Mouse (Mus musculus) neural tube, embryonic 15.5 days (tissue): ENCODE results near the gene Grin1. TPM values are rescaled to one million over a fixed set of nuclear protein-coding genes. Genes with fewer than 3 reads are reported as not detected.
A peak's percentile ranks its signal among the peaks of the same experiment; 100 is the strongest.

Experiments used
- ATAC-seq: fragments of 200-750 bp; cut with Nextera tagmentation; 2 replicates; pipeline ENCODE4 v1.8.0; 2017; ENCODE audit warnings: mild to moderate bottlenecking, moderate TSS enrichment, moderate library complexity; ENCODE audit not compliant: low FRiP score
- H3K27ac ChIP-seq: fragments of 300-500 bp; sonication (generic); replicated peaks from 2 replicates; pipeline ENCODE4 v1.5.1; 2015; ENCODE audit warnings: mild to moderate bottlenecking, inconsistent platforms
- H3K27me3 ChIP-seq: fragments of 300-500 bp; sonication (generic); replicated peaks from 2 replicates; pipeline ENCODE4 v1.6.1; 2015; ENCODE audit warnings: inconsistent platforms
- H3K36me3 ChIP-seq: fragments of 300-500 bp; sonication (generic); 2 replicates; pipeline ENCODE4 v1.6.1; 2015; ENCODE audit warnings: inconsistent platforms
- H3K4me1 ChIP-seq: fragments of 300-500 bp; sonication (generic); 2 replicates; pipeline ENCODE4 v1.6.1; 2015; ENCODE audit warnings: inconsistent platforms
- H3K4me2 ChIP-seq: fragments of 300-500 bp; sonication (generic); 2 replicates; pipeline ENCODE4 v1.6.1; 2015; ENCODE audit warnings: inconsistent platforms, mild to moderate bottlenecking, moderate library complexity
- H3K4me3 ChIP-seq: fragments of 300-500 bp; sonication (generic); replicated peaks from 2 replicates; pipeline ENCODE4 v1.5.1; 2015; ENCODE audit warnings: mild to moderate bottlenecking, inconsistent platforms
- H3K9ac ChIP-seq: fragments of 300-500 bp; sonication (generic); replicated peaks from 2 replicates; pipeline ENCODE4 v1.6.1; 2015; ENCODE audit warnings: mild to moderate bottlenecking, inconsistent platforms
- H3K9me3 ChIP-seq: fragments of 300-500 bp; sonication (generic); replicated peaks from 2 replicates; pipeline ENCODE4 v1.6.1; 2016; ENCODE audit warnings: inconsistent platforms
- WGBS: fragments of 180-500 bp; shearing (Covaris S2); methylation state at CpG from one replicate; pipeline ENCODE4 v1.1.7; 2015; ENCODE audit warnings: mixed read lengths; 5-methylcytosine and 5-hydroxymethylcytosine counted together
- polyA plus RNA-seq: library from polyadenylated mRNA; unstranded; fragments of >200 nt; fragmentation: Nextera tagmentation; extraction: Ambion mirVana; gene quantifications from 2 replicates; pipeline ENCODE4 v1.2.1, GENCODE M21; 2015

The Grin1 gene
- polyA plus RNA-seq, 1 experiment from 2014 or later: 68.4 TPM

- peaks cover 94% of the 10 kb centered on the region for H3K27me3 ChIP-seq
Observed at GRCm38 (mm10) chr2:25310969-25311368, 8.0 kb downstream of the Grin1 start.

GRCm38 (mm10) chr2:25310180-25310579 is 8.8 kb downstream of the Grin1 start:
- H3K36me3 ChIP-seq: peaks cover 83% of the 10 kb centered on the region
- H3K27me3 ChIP-seq: peaks cover 92% of the 10 kb centered on the region
- H3K27ac ChIP-seq: no peak overlapping the region
- H3K9me3 ChIP-seq: no peaks in the 10 kb centered on the region
- peaks cover 5% of the 10 kb centered on the region for H3K4me1 ChIP-seq
- no peak overlapping the region for H3K4me2 ChIP-seq
- no peak for ATAC-seq
- H3K9ac ChIP-seq: no peak overlapping the region
- 53% methylated on average over 10 of the region's 10 CpGs for WGBS
- no peak overlapping the region for H3K4me3 ChIP-seq

More at GRCm38 (mm10) chr2:25310969-25311368, 8.0 kb downstream of the Grin1 start:
- Histone ChIP-seq H3K9ac (no peak overlapping the region), H3K4me2 (no peak overlapping the region), H3K9me3 (no peaks in the 10 kb centered on the region), H3K4me1 (no peaks in the 10 kb centered on the region), H3K36me3 (peaks cover 87% of the 10 kb centered on the region), H3K4me3 (no peak overlapping the region), H3K27ac (no peak overlapping the region)
- no peak for ATAC-seq
- WGBS: 6% methylated on average over 22 of the region's 22 CpGs

GRCm38 (mm10) chr2:25305587-25306359 is 13.2 kb downstream of the Grin1 start:
- WGBS: 49% methylated on average over 14 of the region's 14 CpGs
- no peak overlapping the region for H3K27ac ChIP-seq
- H3K27me3 ChIP-seq: peaks cover 66% of the 10 kb centered on the region
- peak overlapping the region; percentile 36; the same call in 1 of the 2 replicates for H3K4me3 ChIP-seq
- H3K4me1 ChIP-seq: peaks cover 9% of the 10 kb centered on the region
- H3K9me3 ChIP-seq: no peaks in the 10 kb centered on the region
- peak overlapping the region; percentile 68 for H3K4me2 ChIP-seq
- 0 out of 2 replicates have a peak overlapping the region, but pooled peaks have one; percentile 32 for H3K9ac ChIP-seq
- H3K36me3 ChIP-seq: peaks cover 72% of the 10 kb centered on the region
- ATAC-seq: peak; percentile 2; the same call in 1 of the 2 replicates

GRCm38 (mm10) chr2:25304657-25305541 is 14.1 kb downstream of the Grin1 start:
- peak overlapping the region; percentile 68 for H3K4me2 ChIP-seq
- peak; percentile 73 for ATAC-seq
- H3K27me3 ChIP-seq: peaks cover 59% of the 10 kb centered on the region
- H3K4me3 ChIP-seq: peak overlapping the region; percentile 36
- peak overlapping the region; percentile 32; the same call in 1 of the 2 replicates for H3K9ac ChIP-seq
- no peaks in the 10 kb centered on the region for H3K9me3 ChIP-seq
- peaks cover 64% of the 10 kb centered on the region for H3K36me3 ChIP-seq
- H3K27ac ChIP-seq: no peak overlapping the region
- H3K4me1 ChIP-seq: peaks cover 9% of the 10 kb centered on the region
- 4% methylated on average over 41 of the region's 45 CpGs for WGBS

- Histone ChIP-seq H3K4me1 (peaks cover 9% of the 10 kb centered on the region), H3K36me3 (peaks cover 57% of the 10 kb centered on the region), H3K27ac (no peak overlapping the region), H3K9ac (no peak overlapping the region), H3K27me3 (peaks cover 54% of the 10 kb centered on the region), H3K9me3 (no peaks in the 10 kb centered on the region), H3K4me3 (peak overlapping the region; percentile 36; the same call in 1 of the 2 replicates), H3K4me2 (peak overlapping the region; percentile 68)
- no peak for ATAC-seq
- 70% methylated on average over 7 of the region's 7 CpGs for WGBS
Observed at GRCm38 (mm10) chr2:25303931-25304656, 14.9 kb downstream of the Grin1 start.

- no peak for ATAC-seq
- Histone ChIP-seq H3K9ac (no peak overlapping the region), H3K4me3 (no peak overlapping the region), H3K4me1 (peaks cover 9% of the 10 kb centered on the region), H3K36me3 (peaks cover 53% of the 10 kb centered on the region), H3K27me3 (peaks cover 49% of the 10 kb centered on the region), H3K27ac (no peak overlapping the region), H3K4me2 (no peak overlapping the region), H3K9me3 (no peaks in the 10 kb centered on the region)
- 73% methylated on average over 3 of the region's 3 CpGs for WGBS
Observed at GRCm38 (mm10) chr2:25303452-25303851, 15.5 kb downstream of the Grin1 start.

GRCm38 (mm10) chr2:25298046-25298445 is 20.9 kb downstream of the Grin1 start:
- H3K27ac ChIP-seq: no peak overlapping the region
- H3K4me1 ChIP-seq: no peaks in the 10 kb centered on the region
- peaks cover 57% of the 10 kb centered on the region for H3K27me3 ChIP-seq
- H3K4me3 ChIP-seq: no peak overlapping the region
- ATAC-seq: no peak
- H3K4me2 ChIP-seq: no peak overlapping the region
- WGBS: 85% methylated on average over 10 of the region's 10 CpGs
- no peak overlapping the region for H3K9ac ChIP-seq
- peaks cover 56% of the 10 kb centered on the region for H3K36me3 ChIP-seq
- no peaks in the 10 kb centered on the region for H3K9me3 ChIP-seq

- H3K27ac ChIP-seq: no peak overlapping the region
Observed at GRCm38 (mm10) chr2:25297093-25297492, 21.9 kb downstream of the Grin1 start.

GRCm38 (mm10) chr2:25293706-25294105 is 25.3 kb downstream of the Grin1 start:
- Histone ChIP-seq H3K36me3 (peaks cover 40% of the 10 kb centered on the region), H3K4me3 (no peak overlapping the region), H3K4me1 (peaks cover 40% of the 10 kb centered on the region), H3K27ac (no peak overlapping the region), H3K9ac (no peak overlapping the region), H3K9me3 (no peaks in the 10 kb centered on the region), H3K27me3 (peaks cover 96% of the 10 kb centered on the region), H3K4me2 (no peak overlapping the region)
- WGBS: 72% methylated on average over 9 of the region's 9 CpGs
- ATAC-seq: no peak

More at GRCm38 (mm10) chr2:25297093-25297492, 21.9 kb downstream of the Grin1 start:
- no peak for ATAC-seq
- peaks cover 6% of the 10 kb centered on the region for H3K4me1 ChIP-seq
- no peak overlapping the region for H3K9ac ChIP-seq
- H3K4me3 ChIP-seq: no peak overlapping the region
- WGBS: 82% methylated on average over 8 of the region's 8 CpGs
- no peak overlapping the region for H3K4me2 ChIP-seq
- peaks cover 62% of the 10 kb centered on the region for H3K27me3 ChIP-seq
- no peaks in the 10 kb centered on the region for H3K9me3 ChIP-seq
- peaks cover 48% of the 10 kb centered on the region for H3K36me3 ChIP-seq

GRCm38 (mm10) chr2:25292856-25293255 is 26.1 kb downstream of the Grin1 start:
- H3K27me3 ChIP-seq: peaks cover 98% of the 10 kb centered on the region
- ATAC-seq: no peak
- 0% methylated on average over 1 of the region's 1 CpGs for WGBS
- peaks cover 45% of the 10 kb centered on the region for H3K4me1 ChIP-seq
- no peaks in the 10 kb centered on the region for H3K9me3 ChIP-seq
- H3K4me2 ChIP-seq: no peak overlapping the region
- no peak overlapping the region for H3K27ac ChIP-seq
- no peak overlapping the region for H3K9ac ChIP-seq
- peaks cover 33% of the 10 kb centered on the region for H3K36me3 ChIP-seq
- H3K4me3 ChIP-seq: no peak overlapping the region

- no peak for ATAC-seq
- H3K9ac ChIP-seq: 0 out of 2 replicates have a peak overlapping the region, but pooled peaks have one; percentile 17
- WGBS: 5% methylated on average over 34 of the region's 43 CpGs
Observed at GRCm38 (mm10) chr2:25292054-25292544, 26.9 kb downstream of the Grin1 start.

More at GRCm38 (mm10) chr2:25292054-25292544, 26.9 kb downstream of the Grin1 start:
- H3K27ac ChIP-seq: no peak overlapping the region
- peaks cover 52% of the 10 kb centered on the region for H3K4me1 ChIP-seq
- no peaks in the 10 kb centered on the region for H3K9me3 ChIP-seq
- H3K27me3 ChIP-seq: peaks cover 90% of the 10 kb centered on the region
- peaks cover 25% of the 10 kb centered on the region for H3K36me3 ChIP-seq
- peak overlapping the region; percentile 47 for H3K4me2 ChIP-seq
- peak overlapping the region; percentile 21 for H3K4me3 ChIP-seq
